Mouse (Mus musculus) erythroblast, adult 5-6 weeks (primary cell): Measurements from ENCODE around the gene Klf4. TPM values are rescaled to one million over a fixed set of nuclear protein-coding genes. Genes with fewer than 3 reads are reported as not detected.

Experiments used
- ATAC-seq: replicated peaks from 2 replicates; pipeline ENCODE4 v1.8.0; 2016; ENCODE audit warnings: moderate number of reproducible peaks, mild to moderate bottlenecking, moderate TSS enrichment, inconsistent platforms; ENCODE audit not compliant: poor library complexity, low FRiP score, severe bottlenecking
- total RNA-seq, 2 experiments: library from RNA; stranded (forward) in 1 of 2; stranded (reverse) in 1 of 2; fragments of 150-400 nt in 1 of 2; fragments of 200-764, 138-1000 nt in 1 of 2; gene quantifications; 2 replicates each; pipeline versions ENCODE4 v1.2.3 to v1.2.4; 2015 to 2017; ENCODE audit warnings: low replicate concordance in 2 of 2

Gene Klf4
- total RNA-seq (2015; ENCODE audit: low replicate concordance) (5.0 and 10.7 TPM in 2 replicates), total RNA-seq (2017; ENCODE audit: low replicate concordance) (3.1 and 4.0 TPM in 2 replicates)

DNA sequence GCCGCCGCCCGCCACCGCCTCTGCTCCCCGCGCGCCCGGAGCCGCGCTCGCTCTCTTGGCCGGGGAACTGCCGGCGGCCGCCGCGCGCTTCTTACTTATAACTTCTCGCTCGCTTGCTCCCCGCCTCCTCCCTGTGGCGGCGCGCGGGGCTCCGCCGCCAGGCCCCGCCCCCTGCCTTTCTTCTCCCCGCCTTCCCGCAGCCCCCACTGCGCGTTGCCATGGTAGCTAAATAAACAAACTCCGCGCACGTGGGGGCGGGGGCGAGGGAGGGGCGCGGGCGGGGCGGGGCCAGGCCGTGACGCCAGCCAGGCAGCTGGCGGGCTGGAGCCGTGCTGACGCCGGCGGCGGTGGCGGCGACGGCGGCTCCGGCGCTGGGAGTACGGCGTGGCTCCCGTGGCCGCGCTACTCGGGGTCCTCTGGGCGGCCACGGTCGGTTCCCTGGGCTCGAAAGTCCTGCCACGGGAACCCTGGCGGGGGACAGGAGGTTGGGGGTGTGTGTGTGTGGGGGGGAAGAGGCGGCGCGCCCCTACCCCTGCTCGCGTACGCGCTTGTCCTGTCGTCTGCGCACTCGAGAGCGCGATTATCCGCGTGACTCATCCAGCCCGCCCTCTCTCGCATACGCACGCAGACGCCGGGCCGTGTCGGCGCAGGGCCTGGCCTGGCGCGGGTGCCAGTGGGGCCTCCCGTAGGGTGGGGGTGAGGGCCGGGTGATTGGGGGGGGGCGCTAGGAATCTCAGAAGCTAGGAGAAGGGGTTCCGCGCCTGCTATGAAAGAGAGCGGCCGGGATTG is at the start of gene Klf4:
TSS of gene Klf4 (minus strand) at position 60 of the 789 bp plus-strand sequence.
- ATAC-seq, result no peak

DNA sequence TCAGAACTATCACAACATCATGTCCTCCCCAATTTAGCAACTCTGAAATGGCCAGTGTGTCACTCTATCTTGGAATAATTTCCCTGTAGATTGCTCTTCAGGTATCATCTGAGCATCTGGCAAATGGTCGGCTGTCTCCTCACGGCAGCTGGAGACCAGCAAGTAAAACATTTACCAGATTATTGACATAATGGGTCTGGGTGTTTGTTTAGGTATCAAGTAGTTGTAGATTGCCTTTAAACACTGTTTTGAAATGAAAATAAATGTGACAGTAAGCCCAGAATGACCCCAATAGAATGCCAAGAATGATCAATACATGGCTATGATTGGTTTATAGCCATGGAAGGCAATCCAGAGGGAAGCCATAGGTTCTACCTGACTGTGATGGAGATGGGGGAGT is 39.2 kb upstream of the Klf4 start:
- no peak for ATAC-seq

DNA sequence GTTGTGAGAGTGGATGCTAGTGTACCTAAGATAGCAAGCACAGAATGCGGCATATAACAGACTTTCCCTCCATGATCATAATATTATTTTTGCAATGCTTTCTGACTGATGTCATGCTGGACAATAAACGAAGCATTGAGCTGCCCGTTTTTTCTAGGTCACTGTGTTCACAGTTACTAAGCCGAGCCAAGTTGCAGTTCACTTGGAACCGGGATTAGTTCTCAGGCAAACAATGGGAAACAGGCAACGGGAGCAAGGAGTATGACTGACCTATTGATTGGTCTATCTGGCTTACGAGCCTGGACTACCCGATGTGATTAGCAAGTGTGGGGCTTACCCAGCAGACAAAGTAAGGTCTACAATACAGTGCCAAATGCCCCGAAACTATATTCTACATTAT is 35.7 kb upstream of the Klf4 start:
- no peak for ATAC-seq

- ATAC-seq, result no peak
Measured at GRCm38 (mm10) chr4:55567575-55567974, 35.3 kb upstream of the Klf4 start.

DNA sequence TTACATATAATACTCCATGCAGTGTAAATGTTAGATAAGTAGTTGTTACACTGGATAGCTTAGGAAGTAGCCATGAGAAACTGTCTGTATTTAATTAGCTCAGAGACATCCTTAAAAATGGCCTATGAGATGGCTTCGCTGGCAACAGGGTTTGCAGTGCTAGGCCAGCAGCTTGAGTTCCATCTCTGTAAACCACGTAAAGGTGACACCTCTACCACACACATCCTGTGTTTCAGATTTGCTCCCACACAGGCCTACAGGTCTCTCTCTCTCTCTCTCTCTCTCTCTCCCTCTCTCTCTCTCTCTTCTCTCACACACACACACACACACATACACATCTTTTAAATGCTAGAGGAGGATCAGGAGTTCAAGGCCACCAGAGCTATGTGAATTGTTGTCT is 32.1 kb upstream of the Klf4 start:
- ATAC-seq, result no peak

DNA sequence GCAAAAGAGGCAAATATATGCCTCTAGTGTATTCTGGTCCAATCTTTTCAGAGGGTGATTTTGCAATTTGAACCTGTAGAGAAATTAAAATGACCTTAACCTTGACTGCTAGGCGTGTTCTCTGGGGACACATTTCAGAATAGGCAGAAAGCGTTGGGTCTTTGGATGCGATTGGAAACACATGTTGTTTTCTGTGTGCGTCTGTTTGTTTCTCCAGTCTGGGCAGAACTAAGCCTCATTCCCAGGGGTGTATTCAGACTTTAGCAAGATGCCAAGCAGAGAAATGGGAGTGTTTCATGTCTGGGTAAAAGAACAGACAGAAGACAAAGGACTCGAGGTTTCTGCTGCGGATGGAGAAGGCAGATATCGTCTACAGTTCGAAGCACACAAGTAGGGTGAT is 30.8 kb upstream of the Klf4 start:
- no peak for ATAC-seq

GRCm38 (mm10) chr4:55562062-55562461 is 29.8 kb upstream of the Klf4 start:
- ATAC-seq, result no peak

DNA sequence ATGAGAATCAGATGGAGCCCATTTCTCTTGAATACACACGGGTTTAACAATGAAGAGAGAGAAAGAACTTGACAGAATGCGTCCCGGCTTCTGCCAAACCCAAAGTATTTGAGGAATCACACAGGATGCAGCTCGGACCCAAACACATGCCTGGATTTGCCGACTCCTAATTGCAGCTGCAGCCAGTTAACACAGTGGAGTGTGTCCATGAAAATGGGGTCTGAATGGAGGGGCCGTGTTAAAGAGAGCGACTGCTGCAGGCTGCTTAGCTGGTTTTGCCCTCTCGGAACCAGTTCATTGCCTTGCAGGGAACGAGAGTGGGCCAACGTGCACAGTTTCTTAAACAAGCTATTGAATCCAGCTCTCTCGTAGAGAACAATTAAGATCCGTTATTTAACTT is 14.6 kb upstream of the Klf4 start:
- ATAC-seq, result no peak

DNA sequence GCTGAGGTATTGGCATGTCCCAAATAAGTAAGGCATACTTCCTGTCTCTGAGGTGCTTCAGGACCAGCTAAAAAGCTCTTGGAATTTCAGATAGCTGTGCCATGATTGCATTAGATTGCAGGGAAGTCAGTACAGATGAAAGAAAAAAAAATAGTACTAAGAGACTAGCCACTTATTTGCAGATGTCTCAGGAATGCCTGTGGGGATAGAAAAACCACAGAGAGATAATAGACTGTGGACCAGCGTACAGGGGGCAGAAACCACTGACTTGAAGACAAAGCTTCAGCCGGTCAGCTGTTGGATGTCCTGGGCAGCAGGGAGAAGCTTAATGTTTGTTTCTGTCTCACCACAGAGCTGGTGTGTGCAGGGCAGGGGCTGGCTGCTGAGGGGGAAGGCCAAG is 10.5 kb upstream of the Klf4 start:
- no peak for ATAC-seq

DNA sequence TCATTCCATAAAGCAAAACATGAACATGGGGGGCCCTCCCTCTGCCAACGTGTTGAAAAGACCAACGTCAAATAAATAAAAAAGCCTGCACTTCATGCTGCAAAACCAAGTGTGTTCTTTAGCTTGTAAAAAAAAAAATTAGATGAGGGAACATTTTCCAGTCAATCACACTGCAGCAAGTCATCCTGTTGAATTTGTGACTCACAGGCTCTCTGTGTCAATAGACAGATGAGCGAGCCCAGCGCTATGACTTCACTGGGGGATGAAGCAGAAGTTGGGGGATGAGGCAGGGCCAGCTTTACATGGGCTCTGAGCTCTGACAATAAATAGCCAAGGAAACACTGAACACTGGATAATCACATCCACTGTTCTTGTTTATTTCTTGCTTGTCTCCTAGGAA is 9.4 kb upstream of the Klf4 start:
- no peak for ATAC-seq

DNA sequence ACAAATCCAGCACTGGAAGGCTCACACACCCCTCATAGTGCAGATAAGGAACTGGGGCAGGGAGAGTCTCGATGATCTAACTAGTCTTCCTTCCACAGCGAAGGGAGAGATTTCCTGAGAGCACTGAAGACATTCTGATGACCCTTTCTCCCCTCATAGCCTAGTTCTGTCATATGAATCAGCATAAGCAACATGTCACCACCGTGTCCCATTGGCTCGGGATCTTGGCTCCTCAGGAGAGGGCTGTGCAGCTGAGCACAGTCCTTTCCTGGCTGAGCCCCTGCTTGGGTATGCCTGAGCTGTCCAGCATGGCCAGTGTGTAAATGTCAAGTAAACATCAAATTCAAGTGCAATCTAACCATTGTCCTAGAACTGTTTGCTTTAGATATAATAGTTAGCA is 9.0 kb upstream of the Klf4 start:
- ATAC-seq, result no peak

DNA sequence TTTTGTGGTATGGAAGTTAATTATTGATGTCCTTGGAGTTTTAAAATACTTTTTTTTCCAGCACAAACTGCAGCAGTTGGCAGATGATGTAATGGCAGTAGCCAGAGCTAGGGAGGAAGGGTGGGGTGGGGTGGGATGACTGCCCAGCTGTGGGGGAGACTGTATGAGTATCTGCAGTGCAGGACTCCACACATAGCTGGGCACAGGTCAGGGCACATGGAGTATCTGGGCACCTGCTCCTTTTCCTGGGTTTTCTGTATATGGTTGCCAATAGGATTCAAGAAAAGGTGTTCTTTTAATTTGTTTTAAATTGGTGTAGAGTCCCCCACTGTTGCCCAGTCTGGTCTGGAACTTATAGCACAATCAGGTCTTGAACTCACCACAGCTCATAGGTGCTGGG is 2.7 kb upstream of the Klf4 start:
- ATAC-seq, result no peak

- no peak for ATAC-seq
Measured at GRCm38 (mm10) chr4:55534510-55534909, 2.2 kb upstream of the Klf4 start.

- no peak for ATAC-seq
Measured at GRCm38 (mm10) chr4:55533803-55534254, 1.6 kb upstream of the Klf4 start.

DNA sequence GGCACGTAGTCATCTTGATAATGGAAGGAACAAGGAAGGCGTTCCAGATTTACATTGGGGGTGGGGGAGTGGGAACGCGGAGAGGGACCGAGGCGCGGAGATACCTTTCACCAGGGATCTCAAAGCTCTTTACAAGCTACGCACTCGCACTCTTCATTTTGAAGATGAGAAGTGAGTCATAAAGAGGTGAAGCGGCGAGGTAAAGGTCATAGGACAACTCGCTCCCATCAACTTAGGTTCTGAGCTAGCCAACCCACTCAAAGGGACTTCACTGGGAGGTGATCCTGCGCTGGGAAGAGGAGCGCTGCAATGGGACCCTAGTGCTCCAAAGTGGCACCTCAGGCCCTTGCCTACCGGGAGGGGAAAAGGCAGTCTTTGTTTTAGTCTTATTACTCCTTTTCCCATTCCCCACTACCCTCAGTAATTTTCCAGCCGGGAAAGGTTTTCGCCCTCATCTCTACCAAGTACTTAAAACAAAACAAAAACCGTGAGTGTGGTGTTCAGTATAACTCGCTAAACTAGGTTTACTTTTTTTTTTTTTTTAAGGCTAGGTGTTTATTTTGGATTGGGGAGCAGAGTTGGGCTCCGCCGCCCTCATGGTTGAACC is 1.0 kb upstream of the Klf4 start:
- ATAC-seq, result no peak

DNA sequence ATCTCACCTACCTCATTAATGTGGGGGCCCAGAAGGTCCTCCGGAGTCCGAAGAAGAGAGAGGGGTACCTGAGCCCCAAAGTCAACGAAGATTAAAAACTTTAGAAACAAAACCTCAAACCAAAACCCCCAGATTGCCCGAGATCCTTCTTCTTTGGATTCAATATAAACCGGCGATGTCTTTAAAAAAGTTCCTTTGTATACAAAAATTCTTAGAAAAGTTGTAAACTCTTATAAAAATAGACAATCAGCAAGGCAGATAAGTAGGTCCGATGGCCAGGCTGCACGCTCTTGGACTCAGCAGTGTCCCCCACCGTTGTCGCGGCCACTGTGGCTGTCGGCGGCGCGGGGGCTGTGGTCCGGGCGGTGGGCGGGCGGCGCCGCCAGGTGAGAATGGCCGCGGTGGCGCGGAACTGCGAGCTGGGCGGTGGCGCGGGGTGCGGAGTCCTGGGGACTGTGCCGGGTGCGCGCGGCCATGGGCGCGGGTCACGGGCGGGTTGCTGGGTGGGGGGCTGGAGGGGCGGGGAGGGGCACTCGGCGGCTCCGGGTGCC is 335 bp downstream of the Klf4 start:
- ATAC-seq, result no peak

DNA sequence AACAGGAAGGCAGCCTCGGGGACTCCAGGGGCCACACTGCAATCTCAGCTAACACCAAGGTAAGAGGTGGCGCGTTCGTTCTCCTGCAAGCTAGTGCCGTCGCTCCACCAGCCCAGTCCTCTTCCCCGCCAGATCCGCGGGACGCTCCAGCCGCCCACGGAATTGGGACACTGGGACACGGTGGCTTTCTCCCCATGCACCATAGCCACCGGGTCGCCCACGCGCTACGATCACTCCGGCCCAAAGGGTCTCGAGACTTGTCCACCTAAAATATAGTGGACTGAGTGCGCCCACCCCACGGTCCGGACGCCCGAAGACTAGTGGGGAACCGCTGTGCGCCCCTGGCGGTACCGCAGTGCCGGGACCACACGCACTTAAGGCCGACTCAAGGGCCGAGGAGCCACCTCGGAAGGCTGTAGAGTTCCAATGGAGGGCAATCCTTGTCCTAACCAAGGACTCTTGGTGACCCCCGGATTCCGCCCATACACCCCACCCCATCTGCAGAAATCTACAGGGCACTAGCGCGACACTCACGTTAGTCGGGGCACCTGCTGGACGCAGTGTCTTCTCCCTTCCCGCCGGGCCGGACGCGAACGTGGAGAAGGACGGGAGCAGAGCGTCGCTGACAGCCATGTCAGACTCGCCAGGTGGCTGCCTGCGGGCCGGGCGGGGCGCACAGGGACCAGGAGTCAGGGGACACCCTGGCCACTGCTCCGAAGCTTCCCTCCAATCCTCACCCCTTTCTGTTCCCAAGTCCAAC is 990 bp downstream of the Klf4 start:
- ATAC-seq, result no peak

DNA sequence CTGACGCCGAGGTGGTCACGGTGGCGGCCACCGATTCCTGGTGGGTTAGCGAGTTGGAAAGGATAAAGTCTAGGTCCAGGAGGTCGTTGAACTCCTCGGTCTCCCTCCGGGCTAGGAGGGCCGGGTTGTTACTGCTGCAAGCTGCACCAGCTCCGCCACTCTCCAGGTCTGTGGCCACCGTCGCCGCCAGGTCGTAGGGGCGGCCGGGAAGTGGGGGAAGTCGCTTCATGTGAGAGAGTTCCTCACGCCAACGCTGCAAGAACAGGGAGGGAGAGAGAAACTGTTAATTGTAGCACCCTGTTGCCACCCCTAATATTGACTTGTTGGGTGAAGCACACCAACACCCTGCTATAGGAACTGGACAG is 1.6 kb downstream of the Klf4 start:
- ATAC-seq, result no peak

DNA sequence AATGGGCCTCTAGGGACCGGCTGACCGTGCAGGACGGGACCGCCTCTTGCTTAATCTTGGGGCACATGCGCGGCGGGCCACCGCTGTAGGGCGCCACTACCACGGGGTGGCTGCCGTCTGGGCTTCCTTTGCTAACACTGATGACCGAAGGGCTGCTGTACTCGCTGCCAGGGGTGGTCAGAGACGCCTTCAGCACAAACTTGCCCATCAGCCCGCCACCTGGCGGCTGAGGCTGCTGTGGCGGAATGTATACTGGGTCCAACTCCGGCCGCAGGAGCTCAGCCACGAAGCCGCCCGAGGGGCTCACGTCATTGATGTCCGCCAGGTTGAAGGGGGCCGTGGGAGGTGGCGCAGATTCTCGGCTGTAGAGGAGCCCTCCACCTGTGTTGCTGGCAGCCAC is 2.0 kb downstream of the Klf4 start:
- ATAC-seq, result no peak

GRCm38 (mm10) chr4:55528404-55528803 is 3.9 kb downstream of the Klf4 start:
- ATAC-seq, result no peak

- ATAC-seq, result no peak
Measured at GRCm38 (mm10) chr4:55527931-55528330, 4.3 kb downstream of the Klf4 start.
